Mouse (Mus musculus): ENCODE data around the gene Gna13.
A peak's percentile ranks its signal among the peaks of the same experiment; 100 is the strongest.

Gene Gna13

GRCm38 (mm10) chr11:109369026-109369637 is 6.5 kb downstream of the Gna13 start:
- no peak for DNase-seq (ENCODE audit: low read depth in 2 of 2, low spot score in 2 of 2)

GRCm38 (mm10) chr11:109375412-109375811 is 12.8 kb downstream of the Gna13 start:
- DNase-seq (ENCODE audit: low read depth in 2 of 2, low spot score in 2 of 2): peak in 1 of 2 experiments; percentile 25

- no peak for DNase-seq (ENCODE audit: low read depth in 2 of 2, low spot score in 2 of 2)
These were observed 14.0 kb downstream of the Gna13 start for GRCm38 (mm10) chr11:109376484-109377143.

GRCm38 (mm10) chr11:109377477-109377876 is 14.8 kb downstream of the Gna13 start:
- DNase-seq (ENCODE audit: low read depth in 2 of 2, low spot score in 2 of 2): no peak

- no peak for DNase-seq (ENCODE audit: low read depth in 2 of 2, low spot score in 2 of 2)
These were observed 15.4 kb downstream of the Gna13 start for GRCm38 (mm10) chr11:109378051-109378450.

GRCm38 (mm10) chr11:109380662-109381061 is 18.0 kb downstream of the Gna13 start:
- no peak for DNase-seq (ENCODE audit: low read depth in 2 of 2, low spot score in 2 of 2)

- no peak for DNase-seq (ENCODE audit: low read depth in 2 of 2, low spot score in 2 of 2)
These were observed 22.7 kb downstream of the Gna13 start for GRCm38 (mm10) chr11:109385296-109385695.

- no peak for DNase-seq (ENCODE audit: low read depth in 2 of 2, low spot score in 2 of 2)
These were observed 26.4 kb downstream of the Gna13 start for GRCm38 (mm10) chr11:109389046-109389445.

- no peak for DNase-seq (ENCODE audit: low read depth in 2 of 2, low spot score in 2 of 2)
These were observed 28.6 kb downstream of the Gna13 start for GRCm38 (mm10) chr11:109391200-109391599.

- DNase-seq (ENCODE audit: low read depth in 2 of 2, low spot score in 2 of 2): no peak
These were observed 29.1 kb downstream of the Gna13 start for GRCm38 (mm10) chr11:109391760-109392159.

GRCm38 (mm10) chr11:109392601-109393000 is 30.0 kb downstream of the Gna13 start:
- DNase-seq (ENCODE audit: low read depth in 2 of 2, low spot score in 2 of 2): no peak

GRCm38 (mm10) chr11:109394758-109395157 is 32.1 kb downstream of the Gna13 start:
- no peak for DNase-seq (ENCODE audit: low read depth in 2 of 2, low spot score in 2 of 2)

- no peak for DNase-seq (ENCODE audit: low read depth in 2 of 2, low spot score in 2 of 2)
These were observed 32.7 kb downstream of the Gna13 start for GRCm38 (mm10) chr11:109395291-109395690.

- DNase-seq (ENCODE audit: low read depth in 2 of 2, low spot score in 2 of 2): no peak
These were observed 43.8 kb downstream of the Gna13 start for GRCm38 (mm10) chr11:109406431-109406830.

- no peak for DNase-seq (ENCODE audit: low read depth in 2 of 2, low spot score in 2 of 2)
These were observed 47.8 kb downstream of the Gna13 start for GRCm38 (mm10) chr11:109410197-109410980.

GRCm38 (mm10) chr11:109413617-109414016 is 51.0 kb downstream of the Gna13 start, which contains the start of gene 9930022D16Rik:
Gene 9930022D16Rik, plus strand, starts transcription at chr11:109413917.
- no peak for DNase-seq (ENCODE audit: low read depth in 2 of 2, low spot score in 2 of 2)

GRCm38 (mm10) chr11:109414802-109415201 is 52.2 kb downstream of the Gna13 start:
- DNase-seq (ENCODE audit: low read depth in 2 of 2, low spot score in 2 of 2): no peak

GRCm38 (mm10) chr11:109416709-109417420 is 54.2 kb downstream of the Gna13 start:
- DNase-seq (ENCODE audit: low read depth in 2 of 2, low spot score in 2 of 2): no peak

GRCm38 (mm10) chr11:109417472-109418040 is 54.9 kb downstream of the Gna13 start:
- DNase-seq (ENCODE audit: low read depth in 2 of 2, low spot score in 2 of 2): no peak

- no peak for DNase-seq (ENCODE audit: low read depth in 2 of 2, low spot score in 2 of 2)
These were observed 56.8 kb downstream of the Gna13 start for GRCm38 (mm10) chr11:109419461-109419860.

- DNase-seq (ENCODE audit: low read depth in 2 of 2, low spot score in 2 of 2): peak; percentile 75 to 83
These were observed 57.4 kb downstream of the Gna13 start for GRCm38 (mm10) chr11:109419961-109420566.
